Mouse (Mus musculus) c-Kit-positive CD71-positive TER-119-negative erythroid progenitor cells, embryonic 14.5 days (primary cell): ENCODE data around the gene Caln1.
A peak's percentile ranks its signal among the peaks of the same experiment; 100 is the strongest.

Experiments used
- DNase-seq: peaks from one replicate; pipeline ENCODE4 v3.0.0-alpha.2; 2013; ENCODE audit warnings: low read depth

The Caln1 gene

GRCm38 (mm10) chr5:130394386-130394785 is 25.1 kb downstream of the Caln1 start:
- DNase-seq, result no peak

- no peak for DNase-seq
Measured at GRCm38 (mm10) chr5:130395142-130395541, 25.9 kb downstream of the Caln1 start.

- DNase-seq, result no peak
Measured at GRCm38 (mm10) chr5:130400136-130400917, 31.1 kb downstream of the Caln1 start.

- peak; percentile 6 for DNase-seq
Measured at GRCm38 (mm10) chr5:130405201-130405600, 35.9 kb downstream of the Caln1 start.

- DNase-seq, result no peak
Measured at GRCm38 (mm10) chr5:130409706-130410105, 40.5 kb downstream of the Caln1 start.

- DNase-seq, result no peak
Measured at GRCm38 (mm10) chr5:130411516-130411915, 42.3 kb downstream of the Caln1 start.

GRCm38 (mm10) chr5:130447438-130447837 is 78.2 kb downstream of the Caln1 start:
- no peak for DNase-seq

GRCm38 (mm10) chr5:130448491-130448890 is 79.2 kb downstream of the Caln1 start:
- no peak for DNase-seq

- DNase-seq, result no peak
Measured at GRCm38 (mm10) chr5:130448931-130449856, 79.9 kb downstream of the Caln1 start.

GRCm38 (mm10) chr5:130450031-130450541 is 80.8 kb downstream of the Caln1 start:
- DNase-seq, result no peak

GRCm38 (mm10) chr5:130458076-130458475 is 88.8 kb downstream of the Caln1 start:
- no peak for DNase-seq

GRCm38 (mm10) chr5:130472209-130472608 is 103.0 kb downstream of the Caln1 start:
- DNase-seq, result no peak

GRCm38 (mm10) chr5:130474876-130475275 is 105.6 kb downstream of the Caln1 start:
- DNase-seq, result no peak

- DNase-seq, result no peak
Measured at GRCm38 (mm10) chr5:130476741-130477140, 107.5 kb downstream of the Caln1 start.

- DNase-seq, result no peak
Measured at GRCm38 (mm10) chr5:130480290-130480689, 111.0 kb downstream of the Caln1 start.

- DNase-seq, result no peak
Measured at GRCm38 (mm10) chr5:130491471-130491870, 122.2 kb downstream of the Caln1 start.

GRCm38 (mm10) chr5:130492305-130492704 is 123.0 kb downstream of the Caln1 start:
- DNase-seq, result no peak

- no peak for DNase-seq
Measured at GRCm38 (mm10) chr5:130502541-130502940, 133.3 kb downstream of the Caln1 start.

GRCm38 (mm10) chr5:130504891-130505290 is 135.6 kb downstream of the Caln1 start:
- no peak for DNase-seq

GRCm38 (mm10) chr5:130510516-130510915 is 141.3 kb downstream of the Caln1 start:
- DNase-seq, result no peak

GRCm38 (mm10) chr5:130515395-130515794 is 146.1 kb downstream of the Caln1 start:
- DNase-seq, result no peak

- no peak for DNase-seq
Measured at GRCm38 (mm10) chr5:130520527-130520926, 151.3 kb downstream of the Caln1 start.

- DNase-seq, result no peak
Measured at GRCm38 (mm10) chr5:130527416-130527815, 158.2 kb downstream of the Caln1 start.
